Mouse (Mus musculus): ENCODE measurements around the gene Tead2. TPM values are rescaled to one million over a fixed set of nuclear protein-coding genes. Genes with fewer than 3 reads are reported as not detected.
A peak's percentile ranks its signal among the peaks of the same experiment; 100 is the strongest.

The Tead2 gene
- total RNA-seq, 1 experiment from 2014 or later = 0.48 TPM

- no peak for ATAC-seq (replicated peaks; ENCODE audit: insufficient number of reproducible peaks, low FRiP score, low TSS enrichment, poor library complexity, severe bottlenecking)
Observed at GRCm38 (mm10) chr7:45213708-45214107, 1.8 kb upstream of the Tead2 start.

- ATAC-seq (replicated peaks; ENCODE audit: insufficient number of reproducible peaks, low FRiP score, low TSS enrichment, poor library complexity, severe bottlenecking) = no peak
Observed at GRCm38 (mm10) chr7:45216442-45217183, 1.1 kb downstream of the Tead2 start.

DNA sequence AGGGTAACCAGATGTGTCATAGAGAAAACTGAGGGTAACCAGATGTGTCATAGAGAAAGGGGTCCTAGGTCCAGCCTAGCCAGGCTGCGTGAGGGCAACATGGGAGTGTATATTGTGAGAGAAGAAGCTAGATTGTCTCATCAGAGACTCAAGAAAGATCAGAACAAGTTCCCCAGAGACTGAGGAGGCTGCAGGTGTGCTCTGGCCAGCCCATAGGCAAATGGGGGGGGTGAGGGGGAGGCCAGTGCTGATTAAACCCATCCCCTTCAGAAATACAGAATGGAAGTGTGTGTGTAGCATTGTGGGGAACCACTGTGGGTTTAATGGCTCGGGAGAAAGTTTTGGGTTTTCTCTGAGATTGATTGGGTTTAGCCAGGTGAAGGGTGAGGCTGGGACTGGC, 6.1 kb downstream of the Tead2 start:
- no peak for ATAC-seq (replicated peaks; ENCODE audit: insufficient number of reproducible peaks, low FRiP score, low TSS enrichment, poor library complexity, severe bottlenecking)

- ATAC-seq (replicated peaks; ENCODE audit: insufficient number of reproducible peaks, low FRiP score, low TSS enrichment, poor library complexity, severe bottlenecking) = no peak
Observed at GRCm38 (mm10) chr7:45224826-45225225, 9.3 kb downstream of the Tead2 start.

- ATAC-seq (replicated peaks; ENCODE audit: insufficient number of reproducible peaks, low FRiP score, low TSS enrichment, poor library complexity, severe bottlenecking) = no peak
Observed at GRCm38 (mm10) chr7:45226421-45226820, 10.9 kb downstream of the Tead2 start.

DNA sequence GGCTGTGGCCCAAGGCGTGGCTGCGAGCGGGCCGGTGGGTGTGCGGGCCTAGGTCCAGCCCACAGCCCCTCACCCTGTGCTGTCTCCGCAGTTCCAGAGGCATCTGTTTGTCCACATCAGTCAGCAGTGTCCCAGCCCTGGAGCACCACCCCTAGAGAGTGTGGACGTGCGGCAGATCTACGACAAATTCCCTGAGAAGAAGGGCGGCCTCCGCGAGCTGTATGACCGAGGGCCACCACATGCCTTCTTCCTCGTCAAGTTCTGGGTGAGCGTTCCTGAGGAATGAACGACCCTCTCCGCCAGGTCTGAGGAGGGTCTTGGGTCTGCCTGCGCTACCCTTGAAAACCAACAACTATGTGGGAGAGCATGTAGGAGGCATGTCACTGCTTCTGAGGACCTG, 13.0 kb downstream of the Tead2 start:
- ATAC-seq (replicated peaks; ENCODE audit: insufficient number of reproducible peaks, low FRiP score, low TSS enrichment, poor library complexity, severe bottlenecking) = no peak

DNA sequence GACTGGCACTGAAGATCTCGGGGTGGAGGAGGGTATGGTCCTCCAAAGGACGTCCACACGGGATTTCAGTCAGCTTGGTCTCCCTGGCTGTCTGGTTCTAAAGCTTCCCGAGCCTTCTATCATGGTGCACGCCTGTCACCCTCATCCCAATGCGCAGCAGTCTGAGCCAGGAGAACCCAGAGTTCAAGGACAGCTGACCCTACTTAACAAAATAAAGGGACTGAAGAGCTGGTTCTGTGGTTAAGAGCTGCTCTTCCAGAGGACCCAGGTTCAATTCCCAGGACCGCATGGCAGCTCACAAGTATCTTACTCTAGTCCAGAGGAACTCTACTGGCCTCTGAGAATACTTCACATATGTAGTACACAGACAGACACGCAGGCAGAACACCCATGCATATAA, 13.5 kb downstream of the Tead2 start:
- no peak for ATAC-seq (replicated peaks; ENCODE audit: insufficient number of reproducible peaks, low FRiP score, low TSS enrichment, poor library complexity, severe bottlenecking)

GRCm38 (mm10) chr7:45229459-45230203, 14.1 kb downstream of the Tead2 start:
- no peak; the same call in 1 of the 2 replicates for ATAC-seq (replicated peaks; ENCODE audit: insufficient number of reproducible peaks, low FRiP score, low TSS enrichment, poor library complexity, severe bottlenecking)

GRCm38 (mm10) chr7:45231192-45231591, 15.6 kb downstream of the Tead2 start:
- ATAC-seq (replicated peaks; ENCODE audit: insufficient number of reproducible peaks, low FRiP score, low TSS enrichment, poor library complexity, severe bottlenecking) = no peak

DNA sequence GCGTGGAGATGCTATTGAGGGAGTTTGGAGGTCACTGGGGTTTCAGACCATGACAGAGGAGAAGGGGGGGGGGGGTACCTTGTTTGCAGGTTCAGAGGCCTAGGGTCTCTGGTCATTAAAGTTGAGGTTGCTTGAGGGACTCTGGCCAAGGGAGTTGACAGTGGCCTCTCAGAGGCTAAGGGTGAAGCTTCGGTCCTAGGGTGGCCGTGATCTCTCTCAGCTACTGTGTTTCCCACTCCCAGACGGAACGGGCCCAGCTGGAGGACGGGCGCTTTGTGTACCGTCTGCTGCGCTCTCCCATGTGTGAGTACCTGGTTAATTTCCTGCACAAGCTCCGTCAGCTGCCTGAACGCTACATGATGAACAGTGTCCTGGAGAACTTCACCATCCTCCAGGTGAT, 16.4 kb downstream of the Tead2 start:
- ATAC-seq (replicated peaks; ENCODE audit: insufficient number of reproducible peaks, low FRiP score, low TSS enrichment, poor library complexity, severe bottlenecking) = no peak

- no peak for ATAC-seq (replicated peaks; ENCODE audit: insufficient number of reproducible peaks, low FRiP score, low TSS enrichment, poor library complexity, severe bottlenecking)
Observed at GRCm38 (mm10) chr7:45232716-45233465, 17.3 kb downstream of the Tead2 start.

- ATAC-seq (replicated peaks; ENCODE audit: insufficient number of reproducible peaks, low FRiP score, low TSS enrichment, poor library complexity, severe bottlenecking) = no peak
Observed at GRCm38 (mm10) chr7:45233580-45234332, 18.2 kb downstream of the Tead2 start.

DNA sequence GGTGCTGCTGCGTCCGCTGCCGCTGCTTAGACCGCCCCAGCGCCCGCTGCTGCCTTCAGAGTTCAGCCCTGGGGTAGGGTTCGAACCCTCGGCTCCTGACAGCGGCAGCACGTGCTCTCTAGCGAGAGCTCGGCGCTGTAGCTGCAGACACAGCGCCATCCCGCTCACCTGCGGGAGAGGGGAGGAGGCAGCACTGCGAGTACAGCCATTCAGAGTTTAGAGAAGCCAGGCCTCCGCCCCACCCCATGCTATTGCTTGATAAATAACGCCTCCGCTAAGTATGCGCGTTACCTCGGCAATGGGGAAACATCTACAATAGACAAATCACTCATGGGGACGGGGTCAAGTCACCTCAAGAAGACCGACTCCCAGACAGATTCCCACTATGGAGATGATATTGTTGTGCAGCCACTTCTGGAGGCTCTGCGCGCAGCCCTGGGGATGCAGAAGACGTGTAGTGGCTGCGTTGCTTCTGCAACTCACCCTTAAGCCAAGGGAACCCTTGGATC, 18.8 kb downstream of the Tead2 start:
- ATAC-seq (replicated peaks; ENCODE audit: insufficient number of reproducible peaks, low FRiP score, low TSS enrichment, poor library complexity, severe bottlenecking) = no peak

- no peak for ATAC-seq (replicated peaks; ENCODE audit: insufficient number of reproducible peaks, low FRiP score, low TSS enrichment, poor library complexity, severe bottlenecking)
Observed at GRCm38 (mm10) chr7:45234922-45235571, 19.5 kb downstream of the Tead2 start.

GRCm38 (mm10) chr7:45235656-45236180, 20.2 kb downstream of the Tead2 start:
- no peak for ATAC-seq (replicated peaks; ENCODE audit: insufficient number of reproducible peaks, low FRiP score, low TSS enrichment, poor library complexity, severe bottlenecking)

GRCm38 (mm10) chr7:45237747-45238699, 22.5 kb downstream of the Tead2 start:
- ATAC-seq (replicated peaks; ENCODE audit: insufficient number of reproducible peaks, low FRiP score, low TSS enrichment, poor library complexity, severe bottlenecking) = peak; percentile 65

Data from monocyte, adult 5-6 weeks (primary cell).